Mouse (Mus musculus) hindbrain, embryonic 15.5 days (tissue): ENCODE measurements around the gene Jam3. TPM values are rescaled to one million over a fixed set of nuclear protein-coding genes. Genes with fewer than 3 reads are reported as not detected.
A peak's percentile ranks its signal among the peaks of the same experiment; 100 is the strongest.

Source experiments
- ATAC-seq: fragments of 200-750 bp; cut with Nextera tagmentation; 2 replicates; pipeline ENCODE4 v1.8.0; 2017; ENCODE audit warnings: low read depth, moderate number of reproducible peaks, moderate TSS enrichment; ENCODE audit not compliant: low FRiP score
- H3K27ac ChIP-seq: fragments of 300-500 bp; sonication (generic); replicated peaks from 2 replicates; pipeline ENCODE4 v1.5.1; 2015; ENCODE audit warnings: mild to moderate bottlenecking, inconsistent platforms
- H3K27me3 ChIP-seq: fragments of 300-500 bp; sonication (generic); 2 replicates; pipeline ENCODE4 v1.6.1; 2015; ENCODE audit warnings: control low read depth, inconsistent platforms
- H3K36me3 ChIP-seq: fragments of 300-500 bp; sonication (generic); 2 replicates; pipeline ENCODE4 v1.6.1; 2015; ENCODE audit warnings: control low read depth, inconsistent platforms
- H3K4me1 ChIP-seq: fragments of 300-500 bp; sonication (generic); replicated peaks from 2 replicates; pipeline ENCODE4 v1.6.1; 2015; ENCODE audit warnings: control low read depth, inconsistent platforms
- H3K4me2 ChIP-seq: fragments of 300-500 bp; sonication (generic); 2 replicates; pipeline ENCODE4 v1.6.1; 2015; ENCODE audit warnings: moderate library complexity, mild to moderate bottlenecking, inconsistent platforms
- H3K4me3 ChIP-seq: fragments of 300-500 bp; sonication (generic); 2 replicates; pipeline ENCODE4 v1.5.1; 2015; ENCODE audit warnings: mild to moderate bottlenecking, inconsistent platforms
- H3K9ac ChIP-seq: fragments of 300-500 bp; sonication (generic); 2 replicates; pipeline ENCODE4 v1.6.1; 2015; ENCODE audit warnings: inconsistent platforms
- H3K9me3 ChIP-seq: fragments of 300-500 bp; sonication (generic); 2 replicates; pipeline ENCODE4 v1.6.1; 2016; ENCODE audit warnings: control low read depth, inconsistent platforms
- WGBS: fragments of 180-500 bp; shearing (Covaris S2); methylation state at CpG from one replicate; pipeline ENCODE4 v1.1.7; 2015; 5-methylcytosine and 5-hydroxymethylcytosine counted together
- polyA plus RNA-seq: library from polyadenylated mRNA; unstranded; fragments of >200 nt; fragmentation: Nextera tagmentation; extraction: Ambion mirVana; gene quantifications from 2 replicates; pipeline ENCODE4 v1.2.1, GENCODE M21; 2015

The Jam3 gene
- polyA plus RNA-seq, result 46.7 and 49.9 TPM in 2 replicates

DNA sequence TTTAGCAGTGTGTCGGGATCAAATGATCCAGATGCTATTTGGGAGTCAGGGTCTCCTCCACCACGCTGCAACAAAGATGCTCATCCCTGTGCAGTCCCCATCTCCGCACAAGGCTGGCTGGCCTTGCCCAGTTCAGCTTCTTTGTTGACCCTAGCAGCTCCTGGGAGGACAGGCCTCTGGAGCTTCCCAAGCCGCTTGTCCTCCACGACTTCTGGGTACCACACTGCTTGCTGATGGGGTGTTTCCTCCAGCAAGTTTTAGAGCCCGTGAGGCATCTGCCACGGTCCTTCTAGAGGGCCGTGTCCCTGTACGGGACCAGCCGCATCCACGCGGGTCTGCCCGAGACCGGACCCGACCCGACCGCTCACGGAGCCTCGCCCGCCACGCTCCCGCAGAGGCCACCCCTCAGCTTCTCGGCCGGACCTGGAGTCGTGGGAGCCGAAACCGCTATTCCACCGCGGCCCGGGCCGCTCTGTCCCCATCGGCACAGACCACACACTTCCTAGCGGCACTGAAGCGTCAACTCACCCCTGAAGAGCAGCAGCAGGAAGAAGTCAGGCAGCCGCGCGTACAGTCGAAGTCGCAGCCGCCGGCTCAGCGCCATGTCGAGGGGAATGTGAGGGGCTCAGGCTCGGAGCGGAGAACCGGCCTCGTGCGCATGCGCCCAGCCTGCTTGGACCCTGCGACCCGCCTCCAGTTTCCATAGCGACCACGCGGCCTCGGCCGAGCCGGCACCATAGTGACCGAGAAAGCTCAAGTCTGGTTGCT is at the start of gene Jam3:
Jam3 (minus strand) TSS at position 659 of the 768 bp plus-strand sequence.
- H3K27ac ChIP-seq, result peak within 1 kb of the TSS; percentile 94
- H3K36me3 ChIP-seq, result no peaks in the 10 kb centered on the region
- H3K9me3 ChIP-seq, result no peaks in the 10 kb centered on the region
- H3K4me1 ChIP-seq, result peaks cover 35% of the 10 kb centered on the region
- H3K4me2 ChIP-seq, result peak within 1 kb of the TSS; percentile 90
- peak within 1 kb of the TSS; percentile 91 for H3K9ac ChIP-seq
- ATAC-seq, result peak; percentile 98
- H3K4me3 ChIP-seq, result peak within 1 kb of the TSS; percentile 85
- no peaks in the 10 kb centered on the region for H3K27me3 ChIP-seq
- under 1% methylated on average over 58 of the region's 58 CpGs for WGBS

DNA sequence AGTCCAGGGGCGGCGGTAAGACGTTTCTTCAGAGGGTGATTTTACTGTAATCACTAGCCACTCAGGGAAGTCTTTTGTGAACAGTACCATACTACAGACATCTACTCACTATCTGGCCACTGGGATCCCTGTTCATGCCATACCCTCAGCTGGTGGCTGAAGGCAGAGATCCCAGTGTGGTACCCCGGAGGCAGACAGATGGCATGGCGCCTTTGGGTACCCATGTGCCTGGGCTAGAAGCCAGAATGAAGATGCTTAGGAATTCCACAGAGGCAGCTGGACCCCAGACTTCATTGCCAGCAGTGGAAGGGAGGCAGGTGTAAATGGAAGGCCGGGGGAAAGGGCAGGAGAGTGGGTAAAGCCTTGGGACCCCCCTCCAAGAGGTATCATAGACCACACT is 49.0 kb upstream of the Jam3 start:
- WGBS, result 56% methylated on average over 6 of the region's 6 CpGs
- no peak overlapping the region for H3K9ac ChIP-seq
- peak overlapping the region; percentile 86 for H3K27ac ChIP-seq
- H3K9me3 ChIP-seq, result no peaks in the 10 kb centered on the region
- H3K4me1 ChIP-seq, result peaks cover 33% of the 10 kb centered on the region
- H3K4me2 ChIP-seq, result no peak overlapping the region
- no peak overlapping the region for H3K4me3 ChIP-seq
- no peaks in the 10 kb centered on the region for H3K27me3 ChIP-seq
- ATAC-seq, result 0 out of 2 replicates have a peak, but pooled peaks have one; percentile 2
- no peaks in the 10 kb centered on the region for H3K36me3 ChIP-seq

DNA sequence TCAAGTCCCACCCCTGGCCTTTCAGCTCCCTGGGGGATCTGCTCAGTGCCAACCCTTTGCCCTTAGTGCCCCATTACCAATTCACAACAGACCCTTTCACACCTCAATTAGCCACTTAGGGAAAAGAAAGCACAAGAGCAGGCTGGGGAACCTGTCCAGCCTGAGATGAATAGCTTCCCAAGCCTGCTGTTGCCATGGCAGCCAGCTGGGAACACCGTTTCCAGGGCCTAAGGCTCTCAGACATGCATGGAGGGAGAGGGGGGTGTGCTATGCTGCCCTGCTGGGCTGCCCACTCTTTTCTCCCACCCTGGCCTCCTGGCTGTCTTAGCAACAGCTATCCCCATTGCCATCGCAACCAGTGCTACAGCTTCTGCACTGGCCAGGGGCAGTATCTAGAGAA is 47.9 kb upstream of the Jam3 start:
- Histone ChIP-seq H3K9ac (no peak overlapping the region), H3K27me3 (no peaks in the 10 kb centered on the region), H3K4me3 (no peak overlapping the region), H3K36me3 (no peaks in the 10 kb centered on the region), H3K4me2 (0 out of 2 replicates have a peak overlapping the region, but pooled peaks have one; percentile 5), H3K4me1 (peaks cover 33% of the 10 kb centered on the region), H3K27ac (peak overlapping the region; percentile 86), H3K9me3 (no peaks in the 10 kb centered on the region)
- peak; percentile 98 for ATAC-seq
- 3% methylated on average over 2 of the region's 2 CpGs for WGBS

DNA sequence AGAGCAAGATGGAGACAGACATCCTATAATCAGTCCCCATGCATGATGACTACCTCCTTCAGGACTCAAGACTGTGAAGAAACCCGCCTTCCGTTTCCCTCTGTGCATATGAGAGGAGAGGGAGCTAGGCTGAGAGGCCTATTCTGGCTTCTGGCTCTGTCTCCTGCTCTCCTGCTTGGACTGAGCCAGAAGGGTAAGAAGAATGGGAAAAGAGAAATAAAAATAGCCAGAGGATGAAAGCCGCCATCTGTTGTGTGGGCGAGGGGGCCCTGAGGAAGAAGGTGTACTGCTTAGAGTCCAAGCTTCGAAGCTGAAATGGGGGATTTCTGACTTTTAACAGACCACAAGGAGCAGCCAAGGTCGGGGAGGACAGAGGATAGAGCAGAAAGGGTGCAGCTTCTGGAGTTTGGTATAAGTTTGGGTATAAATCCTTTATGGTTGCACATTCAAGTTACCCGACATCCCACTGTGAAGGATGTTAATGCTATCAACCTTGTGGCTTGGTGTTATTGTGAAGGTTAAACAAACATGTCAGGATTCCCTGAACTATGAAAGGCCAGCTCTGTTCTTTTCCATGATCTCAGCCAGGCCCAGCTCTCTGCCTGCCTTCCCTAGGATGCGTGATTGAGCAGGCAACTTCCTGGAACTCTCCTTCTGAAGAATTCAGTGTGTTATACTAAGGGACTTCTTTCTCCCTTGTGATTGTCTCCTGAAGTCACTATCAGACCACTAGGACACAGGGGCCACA is 46.4 kb upstream of the Jam3 start:
- 86% methylated on average over 8 of the region's 8 CpGs for WGBS
- H3K9me3 ChIP-seq, result no peaks in the 10 kb centered on the region
- H3K4me1 ChIP-seq, result peaks cover 33% of the 10 kb centered on the region
- H3K27me3 ChIP-seq, result no peaks in the 10 kb centered on the region
- H3K27ac ChIP-seq, result peak overlapping the region; percentile 86; the same call in 1 of the 2 replicates
- H3K4me3 ChIP-seq, result no peak overlapping the region
- no peak overlapping the region for H3K4me2 ChIP-seq
- no peaks in the 10 kb centered on the region for H3K36me3 ChIP-seq
- ATAC-seq, result no peak
- no peak overlapping the region for H3K9ac ChIP-seq

DNA sequence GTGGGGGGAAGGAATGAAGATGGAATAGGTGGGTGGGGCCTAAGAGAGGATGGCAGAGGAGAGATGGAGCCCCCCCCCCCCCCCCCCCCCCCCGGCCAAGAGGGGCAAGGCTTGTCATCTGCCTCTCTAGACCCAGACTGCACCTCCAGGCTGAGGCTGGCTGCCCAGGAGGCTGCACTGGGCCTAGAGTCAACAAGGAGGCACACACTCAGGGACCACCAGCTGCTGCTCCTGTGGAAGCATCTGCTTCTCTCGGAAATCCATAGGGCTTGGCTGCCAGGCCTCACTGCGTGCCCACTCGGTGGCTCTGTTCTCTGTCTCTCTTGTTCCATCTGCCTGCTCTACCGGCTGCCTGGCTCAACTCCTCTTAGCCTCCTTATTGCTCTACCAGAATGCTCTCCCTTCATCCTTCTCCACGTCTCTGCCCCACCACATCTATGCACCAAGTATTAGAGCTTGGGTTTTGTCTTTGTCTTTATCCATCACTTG is 38.4 kb upstream of the Jam3 start:
- Histone ChIP-seq H3K9ac (no peak overlapping the region), H3K9me3 (no peaks in the 10 kb centered on the region), H3K27me3 (no peaks in the 10 kb centered on the region), H3K27ac (no peak overlapping the region), H3K4me3 (no peak overlapping the region), H3K36me3 (no peaks in the 10 kb centered on the region), H3K4me1 (peaks cover 29% of the 10 kb centered on the region), H3K4me2 (no peak overlapping the region)
- peak; percentile 9; the same call in 1 of the 2 replicates for ATAC-seq
- WGBS, result 49% methylated on average over 5 of the region's 6 CpGs

DNA sequence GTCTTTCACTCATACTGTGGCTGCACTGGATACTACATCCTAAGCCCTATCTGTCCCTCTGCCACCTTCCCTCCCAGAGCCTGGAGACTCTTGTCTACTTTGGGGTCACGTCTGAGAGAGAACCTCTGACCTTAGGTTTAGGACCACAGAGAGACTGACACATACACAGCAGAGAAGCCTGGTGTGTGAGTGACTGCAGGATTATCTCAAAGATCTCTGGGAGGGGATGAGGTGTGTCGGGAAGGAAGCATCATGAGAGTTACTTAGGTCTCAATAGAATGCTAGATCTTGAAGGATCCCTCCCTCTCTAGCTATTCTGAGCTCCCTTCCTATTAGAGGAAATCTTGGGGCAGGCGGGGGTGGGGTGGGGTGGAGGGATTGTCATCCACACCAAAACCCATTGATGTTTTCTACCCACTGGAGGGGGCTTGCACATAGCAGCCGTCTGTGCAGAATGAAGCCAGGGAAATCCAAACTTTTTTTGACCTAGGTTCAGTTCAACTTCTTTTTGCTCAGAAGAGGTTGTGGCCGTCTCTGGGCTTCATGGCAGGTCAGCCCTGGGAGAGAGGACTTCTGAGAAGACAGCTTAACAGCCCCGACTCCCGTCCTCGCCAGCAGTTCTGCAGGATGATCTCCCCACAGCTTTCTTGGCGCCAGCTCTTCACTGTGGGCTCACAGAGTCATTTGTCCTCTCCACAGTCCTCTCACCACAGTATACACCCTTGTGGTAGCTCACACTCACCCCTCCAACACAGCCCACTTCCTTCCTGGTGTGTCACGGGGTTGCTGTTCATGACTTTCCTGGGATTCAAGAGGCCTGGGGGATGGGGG is 37.8 kb upstream of the Jam3 start:
- Histone ChIP-seq H3K36me3 (no peaks in the 10 kb centered on the region), H3K27me3 (no peaks in the 10 kb centered on the region), H3K9ac (no peak overlapping the region), H3K4me2 (peak overlapping the region; percentile 63), H3K4me3 (no peak overlapping the region), H3K9me3 (no peaks in the 10 kb centered on the region), H3K27ac (peak overlapping the region; percentile 86), H3K4me1 (peaks cover 29% of the 10 kb centered on the region)
- no peak for ATAC-seq
- WGBS, result 67% methylated on average over 10 of the region's 10 CpGs

DNA sequence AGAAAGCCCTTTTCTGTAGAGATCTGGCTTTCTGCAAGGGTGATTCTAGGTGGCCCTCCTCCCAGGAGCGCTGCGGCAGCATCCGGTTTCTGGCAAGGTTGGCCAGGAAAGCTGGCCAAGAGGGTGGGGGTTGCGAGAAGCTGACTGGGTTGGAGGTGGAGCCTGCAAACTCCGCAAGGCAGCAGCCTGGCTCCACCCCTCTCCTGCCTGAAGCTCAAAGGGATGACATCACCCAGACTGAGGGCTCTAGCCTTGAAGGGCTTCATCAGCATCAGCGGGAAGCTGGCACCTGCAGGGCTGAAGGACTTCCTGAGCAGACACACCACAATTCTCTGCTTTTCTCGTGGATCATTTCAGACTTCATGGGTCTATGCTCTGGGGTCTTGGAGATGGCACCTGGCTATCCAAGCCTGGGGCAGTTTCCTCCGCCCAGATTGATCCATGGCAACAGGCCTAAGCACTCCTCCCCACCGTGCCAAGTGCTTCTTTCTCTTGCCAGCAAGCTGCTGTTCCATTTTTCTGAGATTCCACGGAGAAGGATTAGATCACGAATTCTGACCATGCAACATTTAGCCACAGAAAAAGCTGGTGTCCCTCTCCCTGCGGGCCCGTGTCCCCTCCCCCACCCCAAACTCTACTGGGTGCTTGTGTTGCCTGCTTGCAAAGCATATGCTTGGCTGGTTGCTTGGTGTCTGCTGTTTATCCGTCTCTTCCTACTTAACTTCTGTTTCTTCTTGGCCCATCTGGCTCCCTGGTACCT is 37.0 kb upstream of the Jam3 start:
- H3K4me1 ChIP-seq, result peaks cover 30% of the 10 kb centered on the region

DNA sequence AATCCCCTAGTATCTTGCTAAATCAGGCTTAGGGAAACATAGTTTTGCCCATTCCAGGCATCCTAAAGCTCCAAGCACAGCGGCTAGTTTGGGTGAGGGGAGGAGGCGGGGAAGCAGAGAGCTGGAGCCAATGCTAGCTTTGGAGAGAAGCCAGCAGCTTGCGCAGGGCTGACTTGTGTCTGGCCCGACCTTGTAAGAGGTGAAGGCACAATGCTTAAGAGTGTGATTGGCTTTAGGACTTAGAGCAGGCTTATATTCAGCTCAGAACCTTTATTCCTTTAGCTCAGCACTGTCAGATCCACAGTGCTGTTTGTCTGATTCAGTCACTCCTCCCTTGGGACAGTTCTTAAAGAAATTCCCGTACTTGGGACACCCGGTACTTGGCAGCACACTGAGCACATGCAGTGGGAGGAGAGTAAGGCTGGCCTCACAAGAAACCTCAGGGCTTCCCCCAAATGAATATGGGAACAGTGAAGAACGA is 36.3 kb upstream of the Jam3 start:
- Histone ChIP-seq H3K9me3 (no peaks in the 10 kb centered on the region), H3K27ac (peak overlapping the region; percentile 86), H3K4me3 (peak overlapping the region; percentile 31), H3K9ac (peak overlapping the region; percentile 28), H3K36me3 (no peaks in the 10 kb centered on the region), H3K4me1 (peaks cover 37% of the 10 kb centered on the region), H3K27me3 (no peaks in the 10 kb centered on the region), H3K4me2 (peak overlapping the region; percentile 63)
- peak; percentile 49 for ATAC-seq
- 11% methylated on average over 7 of the region's 7 CpGs for WGBS

More for the DNA sequence above, 37.0 kb upstream of the Jam3 start:
- Histone ChIP-seq H3K4me2 (peak overlapping the region; percentile 63), H3K9ac (peak overlapping the region; percentile 36), H3K27me3 (no peaks in the 10 kb centered on the region), H3K27ac (peak overlapping the region; percentile 86), H3K4me3 (peak overlapping the region; percentile 31), H3K36me3 (no peaks in the 10 kb centered on the region), H3K9me3 (no peaks in the 10 kb centered on the region)
- WGBS, result 8% methylated on average over 14 of the region's 14 CpGs
- peak; percentile 93 for ATAC-seq

DNA sequence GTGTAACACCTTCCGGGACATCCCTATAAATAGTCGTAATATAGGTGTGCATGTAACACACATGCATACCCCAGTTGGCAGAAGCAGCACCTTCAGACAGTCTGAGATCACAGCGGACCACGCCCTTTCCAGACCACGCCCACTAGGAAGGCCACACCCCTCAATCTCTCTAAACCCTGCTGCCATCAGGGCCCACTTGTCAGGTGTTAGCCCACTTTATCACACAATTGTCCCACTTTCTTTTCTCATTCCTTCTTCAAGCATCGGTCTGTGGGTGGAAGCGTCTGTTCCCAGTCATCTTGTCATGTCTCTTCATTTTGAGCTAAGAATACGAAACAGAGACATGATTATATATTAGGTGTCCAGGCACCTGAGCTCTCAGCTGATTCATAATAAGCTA is 35.2 kb upstream of the Jam3 start:
- Histone ChIP-seq H3K9me3 (no peaks in the 10 kb centered on the region), H3K27me3 (no peaks in the 10 kb centered on the region), H3K4me1 (peaks cover 43% of the 10 kb centered on the region), H3K4me2 (no peak overlapping the region), H3K9ac (no peak overlapping the region), H3K36me3 (no peaks in the 10 kb centered on the region), H3K27ac (no peak overlapping the region), H3K4me3 (no peak overlapping the region)
- no peak for ATAC-seq
- 78% methylated on average over 8 of the region's 8 CpGs for WGBS

DNA sequence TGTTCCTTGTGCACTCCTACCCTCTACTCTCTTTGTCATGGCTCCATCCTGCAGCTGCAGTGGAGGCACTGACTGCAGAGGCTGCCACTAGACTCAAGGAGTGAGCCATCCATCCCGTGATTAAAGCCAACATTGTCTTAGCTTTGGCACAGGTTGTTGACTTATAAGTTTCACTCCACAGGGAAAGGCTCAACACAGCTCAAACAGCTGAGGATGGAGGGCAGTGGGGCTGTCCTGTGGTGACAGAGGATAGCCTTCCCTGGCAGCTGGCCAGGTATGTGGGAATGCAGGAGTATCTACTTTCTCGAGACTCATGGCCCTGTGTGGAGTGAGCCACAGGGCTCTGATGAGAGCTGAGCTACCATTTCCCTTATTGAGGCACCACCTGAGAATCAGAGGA is 34.1 kb upstream of the Jam3 start:
- ATAC-seq, result no peak
- no peak overlapping the region for H3K4me2 ChIP-seq
- WGBS, result 63% methylated on average over 2 of the region's 2 CpGs
- no peaks in the 10 kb centered on the region for H3K27me3 ChIP-seq
- no peaks in the 10 kb centered on the region for H3K9me3 ChIP-seq
- no peak overlapping the region for H3K9ac ChIP-seq
- no peak overlapping the region for H3K4me3 ChIP-seq
- H3K36me3 ChIP-seq, result no peaks in the 10 kb centered on the region
- H3K27ac ChIP-seq, result no peak overlapping the region
- peaks cover 44% of the 10 kb centered on the region for H3K4me1 ChIP-seq

DNA sequence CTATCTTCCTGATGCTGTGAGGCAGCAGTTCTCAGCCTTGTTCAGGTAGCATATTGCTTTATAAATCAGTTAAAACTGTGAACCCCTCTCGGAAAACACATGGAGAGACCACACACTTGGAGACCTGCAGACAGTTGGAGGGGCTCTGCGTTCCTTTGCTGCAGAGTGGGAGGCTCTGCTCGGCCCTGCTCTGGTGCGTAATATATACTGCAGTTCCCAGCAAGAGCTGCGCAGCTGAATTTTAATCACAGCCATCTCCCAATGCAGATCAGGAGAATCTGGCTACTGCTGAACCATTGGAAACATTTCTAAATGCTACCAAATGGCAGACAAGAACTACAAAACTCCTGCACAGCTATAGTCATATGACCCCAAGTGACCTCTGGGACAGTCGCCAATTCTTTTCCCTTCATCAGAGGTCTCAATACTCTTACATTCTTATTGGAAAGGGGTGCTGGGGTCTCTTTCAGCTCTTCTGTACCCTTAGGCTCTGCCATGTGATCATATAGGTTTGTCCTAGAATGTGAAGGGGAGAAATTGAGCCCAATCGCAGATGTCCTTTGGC is 33.5 kb upstream of the Jam3 start:
- ATAC-seq, result no peak

More for the DNA sequence above, 33.5 kb upstream of the Jam3 start:
- H3K4me3 ChIP-seq, result no peak overlapping the region
- no peaks in the 10 kb centered on the region for H3K9me3 ChIP-seq
- no peaks in the 10 kb centered on the region for H3K27me3 ChIP-seq
- 69% methylated on average over 7 of the region's 7 CpGs for WGBS
- H3K36me3 ChIP-seq, result no peaks in the 10 kb centered on the region
- peaks cover 42% of the 10 kb centered on the region for H3K4me1 ChIP-seq
- no peak overlapping the region for H3K9ac ChIP-seq
- no peak overlapping the region for H3K4me2 ChIP-seq
- no peak overlapping the region for H3K27ac ChIP-seq
